Mouse (Mus musculus) MN1 (cell line): Measurements from ENCODE around the gene Pon3.

Experiments used
- DNase-seq: peaks from one replicate; pipeline ENCODE4 v3.0.0-alpha.2; 2016; ENCODE audit warnings: low spot score

Pon3 gene

GRCm38 (mm10) chr6:5255722-5256451 is at the start of gene Pon3:
Gene Pon3, minus strand, starts transcription at chr6:5256286.
- no peak for DNase-seq

DNA sequence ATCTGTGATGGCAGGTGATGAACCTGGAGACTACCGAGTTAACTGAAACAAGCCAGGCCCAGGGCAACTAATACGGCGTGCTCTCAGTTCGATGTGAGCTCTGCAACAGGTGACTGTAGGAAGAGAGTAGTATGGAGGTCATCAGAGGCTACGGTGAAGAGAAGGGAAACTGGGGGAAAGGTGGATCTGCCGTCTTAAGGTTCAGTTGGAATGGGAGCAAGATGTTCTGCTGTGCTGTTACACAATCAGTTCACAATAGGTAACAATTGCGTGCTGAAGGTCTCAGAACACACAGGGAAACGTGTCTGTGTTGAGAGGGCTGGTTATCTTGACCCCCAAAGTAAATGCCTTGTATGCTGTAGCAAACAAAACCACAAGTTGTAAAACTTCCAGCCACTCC is 48.9 kb upstream of the Pon3 start:
- DNase-seq: no peak

DNA sequence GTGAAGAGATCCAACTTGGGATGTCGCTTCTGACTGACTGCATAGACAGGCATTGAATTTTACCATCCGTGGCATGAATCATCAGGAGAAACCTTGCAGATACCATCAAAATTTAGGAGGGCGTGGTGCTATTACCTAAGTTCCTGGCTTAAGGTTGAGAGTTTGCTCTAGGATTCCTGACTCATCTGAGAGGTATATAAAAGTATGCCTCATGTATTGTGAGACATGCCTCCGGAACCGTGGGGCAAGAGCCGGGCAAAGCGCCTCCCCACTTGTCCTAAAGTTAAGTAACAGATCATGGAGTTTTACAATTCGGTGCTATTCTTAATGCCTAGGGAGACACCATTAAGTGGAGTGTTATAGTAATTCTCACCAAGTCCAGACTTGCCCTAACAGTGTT is 44.5 kb upstream of the Pon3 start:
- no peak for DNase-seq

DNA sequence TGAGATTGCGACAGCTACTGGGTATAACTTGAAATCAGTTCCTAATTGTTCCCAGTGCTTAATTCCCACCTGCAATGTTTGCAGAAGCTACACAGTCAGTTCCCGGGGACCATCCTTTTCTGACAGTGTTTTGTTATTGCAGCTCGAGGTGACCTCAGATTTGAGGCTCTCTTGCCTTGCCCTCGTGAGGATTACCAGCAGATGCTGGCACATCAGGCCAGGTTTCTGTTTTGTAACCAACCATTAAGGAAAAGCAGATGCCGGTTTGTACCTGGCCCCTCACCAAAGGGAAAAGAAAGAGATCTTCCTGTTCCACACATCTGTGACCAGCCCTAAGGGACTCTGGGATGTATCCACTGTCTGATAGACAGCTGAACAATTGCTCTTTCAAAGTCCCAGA is 43.5 kb upstream of the Pon3 start:
- DNase-seq: no peak

GRCm38 (mm10) chr6:5298092-5298554 is 42.0 kb upstream of the Pon3 start, which contains the start of gene Pon2:
Gene Pon2, minus strand, starts transcription at chr6:5298455.
- DNase-seq: peak; percentile 43

DNA sequence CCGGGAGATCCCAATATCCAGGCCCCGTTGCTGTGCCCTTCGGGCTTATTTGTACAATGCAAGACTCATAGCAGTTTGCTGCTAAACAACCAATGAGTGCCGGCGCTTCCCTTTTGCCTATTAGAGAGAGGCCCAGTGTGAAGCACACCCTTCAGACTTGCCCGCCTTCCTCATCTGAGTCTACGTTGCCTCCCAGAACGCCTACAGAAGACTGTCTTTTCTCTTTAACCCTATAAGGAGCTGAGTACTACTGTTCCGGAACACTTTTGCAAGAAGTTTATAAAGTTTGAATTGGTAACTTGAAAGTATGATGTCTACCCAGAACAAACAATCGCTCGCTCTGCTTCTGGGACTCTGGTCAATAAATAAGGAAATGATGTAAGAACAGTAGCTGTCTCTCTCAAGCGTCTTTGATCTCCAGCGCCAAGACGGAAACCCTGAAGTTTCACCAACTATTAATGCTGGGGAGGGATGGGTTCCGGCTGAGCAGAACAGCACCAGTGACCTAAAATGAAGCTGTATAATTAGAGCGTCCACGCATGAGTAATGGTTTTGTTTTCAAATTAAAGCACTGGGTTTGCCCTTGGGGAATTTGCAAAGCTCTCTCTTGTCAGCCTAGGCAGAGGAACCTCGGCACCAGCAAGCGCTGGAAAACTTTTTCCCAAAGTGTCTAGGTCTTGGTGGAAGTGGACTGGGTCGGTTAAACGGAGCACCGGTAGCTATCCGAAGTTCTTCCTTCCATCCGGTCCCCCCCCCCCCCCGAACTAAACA is 41.4 kb upstream of the Pon3 start:
- peak; percentile 33 for DNase-seq

DNA sequence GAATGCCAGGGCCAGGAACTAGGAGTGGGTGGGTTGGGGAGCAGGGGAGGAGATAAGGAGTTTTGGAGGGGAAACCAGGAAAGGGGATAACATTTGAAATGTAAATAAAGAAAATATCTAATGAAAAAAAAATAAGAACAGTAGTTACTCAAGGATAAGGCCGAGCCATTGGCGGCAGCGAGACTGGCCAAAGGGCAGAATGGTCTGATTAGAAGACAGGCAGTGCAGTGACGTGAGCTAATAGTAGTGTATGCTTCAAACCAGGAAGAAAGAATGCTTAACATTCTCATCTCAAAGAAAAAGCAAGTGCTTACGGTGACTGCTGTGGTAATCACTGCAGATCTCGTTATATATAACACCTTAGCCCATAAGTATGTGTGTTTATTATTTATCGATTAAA is 40.0 kb upstream of the Pon3 start:
- DNase-seq: no peak

GRCm38 (mm10) chr6:5294659-5295449 is 38.8 kb upstream of the Pon3 start:
- DNase-seq: no peak

DNA sequence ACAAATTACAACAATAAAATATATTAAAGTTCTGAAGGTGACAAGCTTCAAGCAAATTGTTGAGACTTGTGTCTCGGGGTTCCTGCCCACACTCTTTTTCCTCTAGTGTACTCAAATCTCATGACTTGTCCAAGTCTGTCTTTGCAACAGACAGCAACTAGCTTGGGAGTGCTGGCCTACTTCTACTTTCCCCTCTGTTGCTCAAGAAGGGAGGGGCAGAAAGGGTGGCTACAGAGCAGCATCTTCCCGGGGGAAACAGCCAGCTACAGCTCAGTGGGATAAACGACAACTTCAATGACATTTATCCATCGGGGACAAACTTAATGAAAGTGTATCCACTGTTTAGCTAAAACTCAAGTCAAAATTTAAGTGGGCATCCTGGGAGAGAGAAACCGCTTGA is 36.8 kb upstream of the Pon3 start:
- no peak for DNase-seq

GRCm38 (mm10) chr6:5291450-5291849 is 35.4 kb upstream of the Pon3 start:
- no peak for DNase-seq

DNA sequence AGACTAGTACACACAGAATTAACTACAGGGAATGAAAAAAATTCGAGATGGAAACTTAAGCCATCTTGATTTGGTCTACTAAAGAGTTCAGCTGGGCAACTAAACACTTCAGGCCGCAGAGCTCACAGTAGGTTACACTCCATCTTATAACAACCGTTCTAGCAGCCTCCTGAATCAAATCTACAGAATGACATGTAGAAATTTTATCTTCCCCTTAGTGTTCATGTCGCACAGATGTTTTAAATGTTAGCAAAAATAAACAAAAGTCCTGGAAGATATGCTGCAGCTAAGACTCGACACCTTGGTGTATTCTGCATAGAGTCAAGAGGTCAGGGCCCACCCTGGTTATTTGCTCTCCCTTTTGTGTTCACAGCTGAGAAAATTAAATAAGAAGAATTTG is 31.8 kb upstream of the Pon3 start:
- no peak for DNase-seq

DNA sequence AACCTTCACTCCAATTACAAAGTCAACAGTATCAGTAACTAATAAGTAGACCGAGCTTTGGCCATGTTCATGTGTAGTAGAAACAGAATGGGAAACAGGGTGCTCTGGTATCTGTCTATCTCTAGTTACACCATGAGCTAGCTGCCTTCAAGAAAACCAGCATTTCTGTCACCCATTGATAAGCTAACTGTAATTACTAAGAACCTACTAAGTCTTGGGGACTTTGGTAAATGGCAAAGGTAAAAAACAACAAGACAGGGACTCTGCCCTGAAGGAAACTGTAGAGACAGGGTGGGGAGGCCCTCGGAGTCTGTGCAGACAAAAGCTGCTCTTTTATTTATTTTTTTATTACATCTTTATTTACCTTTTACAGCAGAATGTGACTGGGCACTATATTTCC is 31.3 kb upstream of the Pon3 start:
- no peak for DNase-seq

DNA sequence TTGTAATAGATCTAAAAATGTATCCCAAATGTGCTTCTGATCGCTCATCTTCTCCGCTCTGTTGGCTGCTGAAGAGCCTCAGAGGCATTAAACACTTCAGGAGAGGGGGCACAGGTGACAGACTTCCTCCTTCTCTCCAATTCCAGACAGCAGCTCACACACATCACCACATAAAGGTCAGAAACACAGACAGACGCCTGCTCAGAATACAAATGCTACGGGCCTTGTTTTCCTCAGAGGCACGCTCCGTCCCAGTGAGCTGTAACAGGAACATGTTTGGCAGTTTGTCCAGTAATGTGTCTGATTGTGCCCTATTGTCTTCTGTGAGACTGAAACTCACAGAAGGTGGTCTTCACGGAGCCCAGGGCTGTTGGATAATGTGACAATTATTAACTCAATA is 26.3 kb upstream of the Pon3 start:
- no peak for DNase-seq

GRCm38 (mm10) chr6:5280576-5281305 is 24.7 kb upstream of the Pon3 start:
- DNase-seq: no peak

- no peak for DNase-seq
Observed at GRCm38 (mm10) chr6:5277972-5278371, 21.9 kb upstream of the Pon3 start.

DNA sequence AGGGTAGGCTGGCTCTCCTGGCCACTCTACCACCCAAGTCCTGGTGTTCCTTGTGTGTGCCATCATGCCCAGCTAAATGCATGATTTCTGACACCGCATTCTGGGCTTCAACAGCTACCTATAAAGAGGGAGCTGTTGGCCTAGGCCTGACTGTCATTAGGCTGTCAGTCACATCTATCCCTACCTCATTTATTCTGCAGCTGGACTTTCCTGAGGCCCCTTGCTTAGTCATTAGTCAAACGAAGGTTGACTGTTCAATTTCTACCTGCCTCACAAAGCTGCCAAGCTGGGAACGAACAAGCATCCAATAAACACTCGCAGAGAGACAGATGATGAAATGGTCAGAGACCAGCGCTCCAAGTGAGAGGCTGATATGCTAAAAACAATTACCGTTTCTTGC is 13.6 kb upstream of the Pon3 start:
- DNase-seq: no peak

DNA sequence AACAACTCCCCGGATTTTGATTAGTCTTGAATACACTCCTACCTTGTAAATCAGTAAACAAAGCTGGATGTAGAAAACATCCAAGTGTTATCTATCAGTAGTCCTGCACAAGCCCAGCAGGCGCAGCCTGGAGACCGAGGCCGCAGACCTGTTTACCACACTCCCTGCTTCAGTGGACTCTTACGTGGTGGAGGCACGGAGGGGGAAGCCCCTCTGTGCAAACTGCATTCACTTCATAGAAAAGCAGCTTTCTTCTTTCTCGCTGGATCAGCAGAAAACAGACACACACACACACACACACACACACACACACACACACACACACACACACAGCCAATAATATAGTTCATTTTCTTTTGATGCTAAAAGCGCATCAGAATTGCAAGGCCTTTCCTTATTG is 8.7 kb upstream of the Pon3 start:
- no peak for DNase-seq

DNA sequence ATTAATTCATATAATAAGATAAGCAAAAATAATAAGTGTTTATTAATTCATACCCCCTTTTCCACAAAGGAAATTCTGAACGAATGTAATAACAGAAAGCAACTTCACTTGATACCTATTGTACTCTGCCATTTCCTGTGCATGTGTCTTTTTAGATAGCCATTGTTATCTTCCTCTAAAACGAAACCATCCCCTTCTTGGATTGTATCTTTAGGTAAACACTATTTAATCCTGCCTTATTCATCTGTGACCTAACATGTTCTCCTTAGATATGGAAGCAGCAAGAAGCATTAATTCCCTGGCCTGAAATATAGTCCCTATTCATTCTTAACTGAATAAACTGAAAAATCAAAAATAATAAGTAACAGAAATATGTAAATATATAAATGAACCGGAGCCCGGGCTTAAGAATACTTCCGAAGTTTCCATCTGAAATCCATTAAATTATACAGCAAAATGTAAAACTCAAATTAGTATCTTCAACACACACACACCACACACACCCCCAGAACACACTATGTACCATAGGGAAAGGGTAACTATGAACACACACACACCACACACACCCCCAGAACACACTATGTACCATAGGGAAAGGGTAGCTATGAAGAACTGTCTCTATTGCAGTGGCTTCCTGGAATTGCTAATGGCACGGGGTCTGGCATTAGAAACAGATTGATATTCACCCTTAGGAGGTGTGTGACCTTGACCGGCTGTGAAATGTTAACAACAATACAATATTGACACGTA is 7.3 kb upstream of the Pon3 start:
- no peak for DNase-seq

GRCm38 (mm10) chr6:5262322-5263249 is 6.5 kb upstream of the Pon3 start:
- DNase-seq: no peak

- no peak for DNase-seq
Observed at GRCm38 (mm10) chr6:5255291-5255690, 795 bp downstream of the Pon3 start.
